Mouse (Mus musculus) embryonic fibroblast, embryonic 13.5 days (primary cell): ENCODE data around the gene Itpa. TPM values are rescaled to one million over a fixed set of nuclear protein-coding genes. Genes with fewer than 3 reads are reported as not detected.

Experiments
- H3K27ac ChIP-seq: 2 replicates; pipeline ENCODE4 v1.5.1; 2012; ENCODE audit warnings: low read length, control low read depth, inconsistent platforms; ENCODE audit not compliant: insufficient read depth
- H3K4me1 ChIP-seq: 2 replicates; pipeline ENCODE4 v1.6.1; 2011; ENCODE audit warnings: low read length; ENCODE audit not compliant: control insufficient read depth, insufficient read depth
- H3K4me3 ChIP-seq: 2 replicates; pipeline ENCODE4 v1.5.1; 2011; ENCODE audit warnings: mild to moderate bottlenecking, control low read depth, low read length; ENCODE audit not compliant: insufficient read depth
- CTCF ChIP-seq: IDR thresholded peaks from 2 replicates; pipeline ENCODE4 v1.5.1; 2011; ENCODE audit warnings: mild to moderate bottlenecking, control low read depth, low read length, moderate library complexity, borderline replicate concordance; ENCODE audit not compliant: insufficient read depth
- POLR2A ChIP-seq: IDR thresholded peaks from 2 replicates; pipeline ENCODE4 v1.6.1; 2011; ENCODE audit warnings: low read depth, mild to moderate bottlenecking, control low read depth, low read length, moderate library complexity
- polyA plus RNA-seq: library from polyadenylated mRNA; stranded (reverse); fragments of >200 nt; gene quantifications from 2 replicates; pipeline ENCODE4 v1.2.4, GENCODE M21; 2011; ENCODE audit warnings: low read depth; ENCODE audit not compliant: missing spikeins, insufficient read length

The Itpa gene
- polyA plus RNA-seq, 1 experiment = 66.6 TPM

- H3K4me3 ChIP-seq = no peak overlapping the region
- TF ChIP-seq POLR2A (no peak), CTCF (no peak)
- H3K4me1 ChIP-seq = no peaks in the 10 kb centered on the region
- H3K27ac ChIP-seq = no peak overlapping the region
Measured at GRCm38 (mm10) chr2:130707057-130707456, 39.6 kb downstream of the Itpa start.

- TF ChIP-seq POLR2A = no peak
- TF ChIP-seq CTCF = no peak
- Histone ChIP-seq H3K4me3 (no peak overlapping the region), H3K4me1 (no peaks in the 10 kb centered on the region), H3K27ac (no peak overlapping the region)
Measured at GRCm38 (mm10) chr2:130717951-130718350, 50.5 kb downstream of the Itpa start.

- Histone ChIP-seq H3K4me1 (no peaks in the 10 kb centered on the region), H3K4me3 (no peak overlapping the region), H3K27ac (no peak overlapping the region)
- TF ChIP-seq CTCF (no peak), POLR2A (no peak)
Measured at GRCm38 (mm10) chr2:130724369-130724768, 57.0 kb downstream of the Itpa start.

- Histone ChIP-seq H3K4me1 (no peaks in the 10 kb centered on the region), H3K4me3 (no peak overlapping the region), H3K27ac (no peak overlapping the region)
- TF ChIP-seq POLR2A (no peak), CTCF (no peak)
Measured at GRCm38 (mm10) chr2:130727752-130728151, 60.3 kb downstream of the Itpa start.

GRCm38 (mm10) chr2:130728906-130729585 is 61.6 kb downstream of the Itpa start:
- H3K27ac ChIP-seq = no peak overlapping the region
- no peak overlapping the region for H3K4me3 ChIP-seq
- no peak for TF ChIP-seq POLR2A
- no peak for TF ChIP-seq CTCF
- no peaks in the 10 kb centered on the region for H3K4me1 ChIP-seq

GRCm38 (mm10) chr2:130730746-130731145 is 63.3 kb downstream of the Itpa start:
- Histone ChIP-seq H3K4me1 (no peaks in the 10 kb centered on the region), H3K4me3 (no peak overlapping the region), H3K27ac (no peak overlapping the region)
- no peak for TF ChIP-seq CTCF
- TF ChIP-seq POLR2A = no peak

Other genes starting within 250 kb of the Itpa start
- gene Vps16, start 243.3 kb upstream of the Itpa start, polyA plus RNA-seq = 84.9 and 90.1 TPM in 2 replicates
- 15.8 and 18.7 TPM in 2 replicates for gene Pced1a, start 242.9 kb upstream of the Itpa start, polyA plus RNA-seq
- gene Ptpra, start 217.3 kb upstream of the Itpa start, polyA plus RNA-seq = 116 and 121 TPM in 2 replicates
- gene Mrps26, start 103.9 kb upstream of the Itpa start, polyA plus RNA-seq = 24.4 and 24.7 TPM in 2 replicates
- not detected in 2 replicates for gene Oxt, start 91.4 kb upstream of the Itpa start, polyA plus RNA-seq
- gene Avp, start 85.1 kb upstream of the Itpa start, polyA plus RNA-seq = not detected in 2 replicates
- 9.3 and 10.3 TPM in 2 replicates for gene Fastkd5, start 37.6 kb upstream of the Itpa start, polyA plus RNA-seq
- gene Ubox5, start 37.6 kb upstream of the Itpa start, polyA plus RNA-seq = 7.2 and 8.4 TPM in 2 replicates
- gene Lzts3, start 24.8 kb upstream of the Itpa start, polyA plus RNA-seq = 4.5 and 5.1 TPM in 2 replicates
- 45.9 and 46.7 TPM in 2 replicates for gene Ddrgk1, start 3.0 kb upstream of the Itpa start, polyA plus RNA-seq
- gene Slc4a11, start 29.9 kb downstream of the Itpa start, polyA plus RNA-seq = 3.5 TPM in 2 replicates
- 67.2 and 101 TPM in 2 replicates for gene 4930402H24Rik, start 238.8 kb downstream of the Itpa start, polyA plus RNA-seq
- gene Atrn, start 238.9 kb downstream of the Itpa start, polyA plus RNA-seq = 28.4 and 30.0 TPM in 2 replicates